Mouse (Mus musculus) ovary, postnatal 14 days (tissue): ENCODE results near the gene Gm49405.
"Not testable (repeated sequence)": the region's sequence is repeated elsewhere in the genome, so short reads cannot be mapped to it uniquely, and the experiment has no call there.

Experiments
- DNase-seq: peaks from one replicate; pipeline ENCODE4 v3.0.0; 2022; ENCODE audit warnings: low spot score

The Gm49405 gene

DNA sequence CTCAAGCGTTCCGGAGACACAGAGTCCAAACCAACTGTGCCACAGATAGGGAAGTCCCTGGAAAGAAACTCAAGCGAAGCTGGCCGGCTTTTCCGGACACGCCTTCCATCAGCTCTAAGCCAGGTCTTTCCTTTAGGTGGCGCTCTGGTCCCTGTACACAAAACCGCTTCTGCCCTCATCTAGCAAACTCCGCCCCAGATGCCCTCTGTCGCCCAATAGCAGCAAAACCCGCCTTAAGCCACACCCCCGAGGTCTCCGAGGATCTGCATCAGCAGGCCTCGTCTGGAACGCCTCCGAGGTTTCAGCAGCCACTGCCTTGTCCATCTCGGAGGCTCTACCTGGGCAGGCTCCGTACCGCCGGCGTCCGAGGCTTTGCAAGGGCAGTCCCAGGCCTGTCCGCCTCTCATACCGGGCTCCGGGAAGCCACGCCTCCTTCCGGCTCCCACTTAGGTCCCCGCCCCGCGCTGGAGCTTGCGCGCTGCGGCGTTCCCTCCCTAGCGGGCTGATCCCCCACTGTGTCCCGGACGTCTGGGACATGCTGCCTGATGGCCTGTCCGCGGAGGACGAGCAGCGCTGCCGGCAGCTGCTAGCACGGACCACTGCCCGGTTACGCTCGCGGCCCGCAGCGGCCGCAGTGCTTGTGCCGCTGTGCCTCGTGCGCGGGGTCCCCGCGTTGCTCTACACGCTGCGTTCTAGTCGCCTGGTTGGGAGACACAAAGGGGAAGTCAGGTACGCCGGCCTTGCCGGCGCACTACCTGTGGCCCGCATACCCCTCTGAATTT is at the start of gene Gm49405, which contains the start of gene Nudt8:
Gm49405 (plus strand) TSS at position 508 of the 782 bp plus-strand sequence.
Nudt8 (plus strand) TSS at position 462 of the 782 bp plus-strand sequence.
- peak; percentile 92 for DNase-seq

DNA sequence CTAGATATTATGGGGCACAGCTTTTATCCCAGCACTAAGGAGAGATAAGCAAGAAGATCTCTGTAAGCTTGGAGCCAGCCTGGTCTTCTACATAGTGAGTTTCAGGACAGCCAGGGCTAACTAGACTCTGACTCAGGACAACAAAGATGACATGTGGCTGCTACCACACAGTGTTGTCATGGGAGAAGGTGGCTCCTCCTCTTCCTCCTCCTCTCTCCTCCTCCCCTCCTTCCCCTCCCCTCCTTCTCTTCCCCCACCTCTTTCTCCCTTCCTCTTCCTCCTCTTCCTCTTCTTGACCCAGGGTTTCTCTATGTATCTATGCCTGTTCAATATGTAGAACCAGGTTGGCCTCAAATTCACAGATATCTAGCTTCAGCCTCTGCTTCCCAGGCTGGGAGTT is 49.0 kb upstream of the Gm49405 start:
- DNase-seq: no peak

GRCm38 (mm10) chr19:3952099-3952498 is 48.3 kb upstream of the Gm49405 start:
- no peak for DNase-seq

GRCm38 (mm10) chr19:3955033-3955432 is 45.4 kb upstream of the Gm49405 start:
- no peak for DNase-seq

DNA sequence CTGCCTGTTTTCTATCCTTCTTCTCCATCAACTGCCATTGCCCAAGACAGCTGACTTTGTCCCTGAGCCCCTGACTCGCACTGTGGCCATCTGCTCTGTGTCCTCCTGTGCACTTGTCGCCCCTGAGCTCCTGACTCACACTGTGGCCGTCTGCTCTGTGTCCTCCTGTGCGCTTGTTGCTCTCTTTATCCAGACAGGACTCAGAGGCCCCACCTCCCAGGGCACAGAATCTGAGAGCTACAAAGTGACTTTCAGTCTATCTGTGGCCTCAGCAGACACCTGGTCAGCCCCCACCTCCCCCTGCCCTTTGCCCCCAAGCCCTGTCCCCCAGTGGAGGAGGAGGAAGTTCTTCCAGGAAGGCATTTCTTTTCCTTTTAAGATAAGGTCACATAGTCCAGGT is 44.6 kb upstream of the Gm49405 start:
- DNase-seq: no peak

DNA sequence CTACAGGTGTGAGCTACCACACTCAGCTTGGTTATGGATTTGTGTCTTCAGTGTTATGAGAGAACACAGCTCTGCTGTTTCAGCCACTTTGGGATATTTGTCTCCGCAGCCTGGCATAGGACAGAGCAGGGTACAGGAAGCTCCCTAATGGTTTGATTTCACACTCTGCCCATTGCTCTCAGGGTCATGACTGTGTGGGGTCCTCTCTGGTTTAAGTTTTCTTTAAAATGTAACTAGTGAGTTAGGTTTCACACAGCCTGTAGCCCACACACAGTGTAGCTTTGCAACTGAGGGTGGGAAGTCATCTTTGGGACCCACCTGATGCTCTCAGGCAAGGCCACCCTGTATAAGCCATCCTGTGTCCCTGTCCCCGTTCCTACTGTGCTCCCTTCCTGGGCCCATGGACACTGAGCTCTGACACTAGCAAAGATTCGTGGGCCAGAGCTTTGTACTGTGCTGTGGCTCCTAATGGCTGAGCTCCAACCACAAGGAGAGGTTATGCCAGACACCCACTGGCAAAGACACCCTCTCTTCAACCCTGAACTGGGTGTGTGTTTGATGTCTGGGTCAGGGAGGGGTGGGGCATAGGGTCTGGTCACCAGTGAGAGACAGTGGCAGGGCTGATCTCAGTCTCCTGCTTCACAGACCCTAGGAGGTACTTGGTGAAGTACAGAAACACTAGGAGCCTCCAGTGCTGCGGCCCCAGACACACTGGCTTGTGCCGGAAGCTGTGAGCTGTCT is 43.0 kb upstream of the Gm49405 start:
- not testable (repeated sequence) for DNase-seq

DNA sequence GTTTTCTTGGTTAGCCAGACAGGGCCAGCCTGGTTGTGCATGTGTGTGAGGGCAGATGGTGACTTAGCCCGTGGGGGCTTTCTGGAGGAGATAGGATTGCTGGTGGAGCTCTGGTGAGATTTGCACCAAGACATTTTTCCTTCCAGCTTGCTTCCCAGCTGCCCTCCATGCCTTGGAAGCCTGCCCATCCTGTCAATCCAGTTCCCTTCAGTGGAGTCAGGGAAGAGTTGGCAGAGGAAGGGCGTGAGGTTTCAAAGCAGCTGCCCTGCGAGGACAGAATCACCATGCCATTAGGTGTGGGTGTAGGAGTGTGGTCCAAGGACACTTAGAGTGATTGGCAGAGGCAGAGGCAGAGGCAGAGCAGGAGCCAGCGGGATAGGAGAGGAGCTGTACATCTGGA is 42.0 kb upstream of the Gm49405 start, which contains the start of gene Aldh3b3:
Aldh3b3 (plus strand) TSS at position 176 of the 400 bp plus-strand sequence.
- DNase-seq: no peak

DNA sequence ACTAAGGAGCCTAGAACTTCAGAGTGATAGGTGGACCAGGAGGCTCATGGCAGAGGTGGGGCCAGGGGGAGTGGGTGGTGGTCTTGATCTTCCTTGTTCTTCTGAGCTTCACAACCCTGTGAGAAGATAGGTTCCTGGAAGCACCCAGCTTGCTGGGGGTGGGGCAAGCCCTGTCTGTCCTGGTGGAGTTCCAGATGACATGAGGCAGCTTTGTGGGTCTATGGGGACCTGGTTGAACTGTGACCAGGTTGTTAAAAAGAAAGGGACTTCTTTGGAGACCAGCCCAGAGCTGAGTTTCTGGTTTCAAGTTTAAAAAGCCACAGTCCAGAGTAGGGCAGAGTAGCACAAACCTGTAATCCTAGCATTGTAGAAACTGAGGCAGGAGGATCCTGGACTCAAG is 41.4 kb upstream of the Gm49405 start:
- DNase-seq: no peak

- DNase-seq: no peak
Measured at GRCm38 (mm10) chr19:3960211-3960610, 40.2 kb upstream of the Gm49405 start.

DNA sequence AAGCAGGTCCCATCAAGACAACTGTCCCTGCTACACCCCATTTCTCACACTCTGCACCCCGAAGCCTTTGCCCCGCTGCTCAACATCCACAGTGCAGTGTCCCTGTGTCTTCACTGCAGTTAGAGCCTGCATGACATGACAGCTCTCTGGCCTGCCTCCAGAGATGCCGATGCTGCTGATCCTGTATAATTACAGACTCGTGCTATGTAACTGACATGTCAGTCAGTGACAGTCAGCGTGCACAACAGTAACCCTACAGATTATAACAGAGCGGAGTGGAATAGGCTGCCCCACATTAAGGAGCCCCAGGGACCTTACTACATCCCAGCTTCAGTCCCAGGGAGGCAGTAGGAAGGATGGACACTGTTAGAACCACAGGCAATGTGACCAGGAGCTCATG is 38.6 kb upstream of the Gm49405 start:
- not testable (repeated sequence) for DNase-seq

GRCm38 (mm10) chr19:3962469-3962868 is 38.0 kb upstream of the Gm49405 start:
- DNase-seq: no peak

DNA sequence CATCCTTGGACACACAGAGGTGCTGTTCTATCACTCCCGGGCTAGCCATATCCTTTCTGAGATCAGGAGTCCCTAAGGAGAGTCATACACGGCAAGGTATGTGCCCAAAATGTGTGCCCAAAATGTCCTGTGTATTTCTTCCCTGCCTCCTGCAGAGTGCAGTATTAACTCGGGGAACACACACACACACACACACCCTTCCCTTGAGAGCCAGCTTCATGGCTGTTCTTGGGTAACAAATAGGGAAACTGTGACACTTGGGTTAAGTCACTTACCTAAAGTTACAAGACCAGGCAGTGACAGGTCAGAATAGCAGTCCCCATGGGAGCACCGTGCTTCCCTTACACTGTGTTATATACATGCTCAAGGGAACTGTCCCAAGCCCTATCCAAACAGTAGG is 36.4 kb upstream of the Gm49405 start:
- DNase-seq: no peak

DNA sequence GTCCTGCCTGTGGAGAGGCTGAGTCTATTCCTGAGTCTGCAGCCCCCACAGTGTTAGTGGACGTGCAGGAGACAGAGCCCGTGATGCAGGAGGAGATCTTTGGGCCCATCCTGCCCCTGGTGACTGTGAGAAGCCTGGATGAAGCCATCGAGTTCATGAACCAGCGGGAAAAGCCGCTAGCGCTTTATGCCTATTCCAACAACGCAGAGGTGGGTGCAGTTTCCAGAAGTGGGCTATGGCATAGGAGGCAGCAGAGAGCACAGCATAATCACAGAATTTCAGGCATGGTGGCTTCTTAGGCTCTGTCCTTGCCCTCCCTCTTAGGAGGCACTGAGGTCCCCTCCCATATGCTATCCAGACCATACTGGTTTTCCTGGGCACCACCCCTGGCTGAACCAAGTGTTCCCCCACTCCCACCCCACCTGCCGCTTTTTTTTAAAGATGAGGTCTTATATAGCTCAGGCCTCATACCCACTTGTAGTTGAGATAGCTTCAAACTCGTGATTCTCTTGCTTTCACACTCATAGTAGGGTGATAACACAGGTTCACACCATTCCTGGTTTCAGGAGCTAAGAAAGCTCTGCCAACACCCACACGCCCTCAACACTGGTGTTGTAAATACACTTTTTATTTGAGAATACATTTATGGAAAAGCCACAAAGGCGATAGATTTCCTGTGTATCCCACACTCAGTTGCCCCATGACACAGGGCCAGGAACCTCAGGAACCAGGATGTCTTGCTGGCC is 33.9 kb upstream of the Gm49405 start:
- no peak for DNase-seq

DNA sequence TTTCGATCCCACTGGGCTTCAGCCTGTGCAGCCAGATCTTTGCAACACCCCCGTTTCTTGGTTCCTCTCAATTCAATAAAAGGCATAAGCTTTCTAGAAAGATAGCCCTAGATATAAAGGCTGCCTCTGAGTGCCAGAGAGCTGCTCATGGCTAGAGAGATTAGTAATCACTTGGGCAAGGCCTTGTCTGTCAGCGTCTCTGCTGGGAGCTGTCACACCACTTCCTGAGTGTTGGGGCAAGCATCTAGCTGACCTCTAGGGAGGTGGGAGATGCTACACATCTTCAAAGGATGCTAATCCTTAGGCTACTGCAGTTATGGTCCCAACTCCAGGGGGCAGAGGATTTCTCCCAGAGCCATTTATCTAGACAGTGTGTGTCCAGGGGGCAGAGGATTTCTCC is 33.2 kb upstream of the Gm49405 start:
- no peak for DNase-seq

GRCm38 (mm10) chr19:3972229-3972628 is 28.2 kb upstream of the Gm49405 start, which contains the start of gene Aldh3b2:
Gene Aldh3b2 (plus strand): TSS chr19:3972328.
- DNase-seq: no peak

DNA sequence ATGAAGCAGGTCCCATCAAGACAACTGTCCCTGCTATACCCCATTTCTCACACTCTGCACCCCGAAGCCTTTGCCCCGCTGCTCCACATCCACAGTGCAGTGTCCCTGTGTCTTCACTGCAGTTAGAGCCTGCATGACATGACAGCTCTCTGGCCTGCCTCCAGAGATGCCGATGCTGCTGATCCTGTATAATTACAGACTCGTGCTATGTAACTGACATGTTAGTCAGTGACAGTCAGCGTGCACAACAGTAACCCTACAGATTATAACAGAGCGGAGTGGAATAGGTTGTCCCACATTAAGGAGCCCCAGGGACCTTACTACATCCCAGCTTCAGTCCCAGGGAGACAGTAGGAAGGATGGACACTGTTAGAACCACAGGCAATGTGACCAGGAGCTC is 25.8 kb upstream of the Gm49405 start:
- DNase-seq: not testable (repeated sequence)

DNA sequence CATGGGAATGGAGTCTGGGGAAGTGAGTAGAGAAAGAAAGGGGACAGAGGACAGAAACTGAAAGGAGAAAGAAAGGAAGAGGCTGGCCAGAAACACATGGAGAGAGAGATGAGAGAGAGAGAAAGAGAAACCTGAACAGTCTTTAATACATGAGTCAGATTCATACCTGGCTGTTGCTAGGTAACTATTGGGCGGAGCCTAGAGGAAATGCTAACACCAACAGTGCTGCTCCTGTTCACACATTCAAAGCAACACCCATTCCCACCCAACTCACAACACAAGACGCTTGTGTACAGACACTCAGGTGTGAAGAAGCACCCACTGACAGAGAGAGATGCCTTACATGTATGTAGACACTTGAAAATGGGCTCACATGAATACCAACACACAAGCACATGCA is 24.6 kb upstream of the Gm49405 start:
- DNase-seq: no peak

DNA sequence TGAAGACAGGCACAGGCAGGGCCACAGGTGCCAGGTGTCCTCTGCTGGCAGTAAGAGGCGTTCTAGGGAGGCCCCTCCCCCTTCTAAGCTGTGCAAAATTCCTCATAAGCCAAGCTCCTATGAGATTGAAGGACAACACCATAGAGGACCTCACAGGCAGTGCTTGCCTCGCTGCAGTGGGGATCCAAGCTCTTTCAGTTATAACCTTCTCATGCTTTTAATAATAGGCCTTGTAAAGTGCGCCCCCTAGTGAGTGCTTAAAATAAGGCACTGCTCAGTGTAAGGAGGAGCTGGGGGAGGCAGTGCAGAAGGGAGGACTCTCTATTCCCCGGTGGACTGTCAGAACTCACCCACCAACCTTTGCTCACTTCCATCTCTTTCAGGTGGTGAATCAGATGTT is 20.1 kb upstream of the Gm49405 start:
- peak; percentile 75 for DNase-seq

DNA sequence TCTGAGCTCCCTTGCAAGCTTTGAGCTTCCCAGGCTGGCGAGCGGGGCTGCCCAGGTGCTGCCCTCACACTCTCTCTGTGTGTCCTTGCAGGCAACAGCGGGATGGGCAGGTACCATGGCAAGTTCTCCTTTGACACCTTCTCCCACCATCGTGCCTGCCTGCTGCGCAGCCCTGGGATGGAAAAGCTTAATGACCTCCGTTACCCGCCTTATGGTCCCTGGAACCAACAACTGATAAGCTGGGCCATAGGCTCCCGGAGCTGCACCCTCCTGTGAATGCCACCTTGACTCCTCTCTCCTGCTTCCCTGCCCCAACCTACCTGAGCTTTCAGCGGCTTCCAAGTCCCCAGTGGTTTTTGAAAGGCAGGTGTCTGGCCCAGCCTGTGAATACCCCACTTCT is 19.5 kb upstream of the Gm49405 start:
- no peak for DNase-seq

- DNase-seq: no peak
Measured at GRCm38 (mm10) chr19:3983527-3984200, 16.8 kb upstream of the Gm49405 start.

- DNase-seq: no peak
Measured at GRCm38 (mm10) chr19:3985261-3985681, 15.2 kb upstream of the Gm49405 start.

GRCm38 (mm10) chr19:3986334-3986733 is 14.1 kb upstream of the Gm49405 start, which contains the start of gene Acy3:
Gene Acy3 (plus strand): TSS chr19:3986570.
- DNase-seq: peak; percentile 73
